In genomic region chr8:73352301-73353107, GRCm38 (mm10) we compare ENCODE assay signal across 8 mouse cellular contexts. TPM values are rescaled to one million over a fixed set of nuclear protein-coding genes. Genes with fewer than 3 reads are reported as not detected.
DNase-seq lines count a peak whose midpoint lies in the region; ATAC-seq and TF ChIP-seq lines count a peak whose summit lies in the region.

No protein-coding gene starts in this region.

- peak overlapping the region; percentile 96 for H3K27ac ChIP-seq in forebrain, embryonic 15.5 days (replicated peaks)
- peak overlapping the region; percentile 97 for H3K27ac ChIP-seq in left cerebral cortex, adult 2 months

- H3K9me3 ChIP-seq in forebrain, embryonic 15.5 days = no peaks in the 10 kb centered on the region

- no peak for TF ChIP-seq CTCF in left cerebral cortex, adult 2 months (IDR thresholded peaks at IDR 0.05)

- H3K4me2 ChIP-seq in forebrain, embryonic 15.5 days (replicated peaks) = peak overlapping the region; percentile 74

- intact Hi-C loops in left cerebral cortex, adult 2 months (cut with DNase I) = loop anchor here (1.0 to 5.0 kb wide), 3 partner anchors 119 to 850 kb away; no protein-coding TSS in a partner anchor

- H3K9ac ChIP-seq in forebrain, embryonic 15.5 days (replicated peaks) = peak overlapping the region; percentile 89

- H3K4me3 ChIP-seq in forebrain, embryonic 15.5 days = peak overlapping the region; percentile 86
- peak overlapping the region; percentile 97 for H3K4me3 ChIP-seq in left cerebral cortex, adult 2 months

- ATAC-seq in cerebellum, adult (ENCODE audit: insufficient number of reproducible peaks, low FRiP score, low TSS enrichment) = peak; percentile 5
- peak; percentile 28 for ATAC-seq in forebrain, embryonic 15.5 days (replicated peaks)
- ATAC-seq in activated CD4-positive, CD25-positive, alpha-beta regulatory T cell, adult 4 months = no peak

- WGBS in forebrain, embryonic 15.5 days = under 1% methylated on average over 49 of the region's 56 CpGs

- no peaks in the 10 kb centered on the region for H3K36me3 ChIP-seq in forebrain, embryonic 15.5 days

- peaks cover 51% of the 10 kb centered on the region for H3K4me1 ChIP-seq in forebrain, embryonic 15.5 days

- peak; percentile 59 for DNase-seq in Muller cell, postnatal 12 days (ENCODE audit: inconsistent ontology term)
- peak; percentile 55 for DNase-seq in heart, postnatal 4 days
- DNase-seq in left cerebral cortex, adult 2 months (ENCODE audit: extremely low spot score in 1 of 2, low spot score in 2 of 2) = peak; percentile 38 to 46
- peak; percentile 60 to 68 for DNase-seq in lung, postnatal 4 days
- DNase-seq in right cerebral cortex, postnatal 10 days (ENCODE audit: low spot score in 2 of 2) = peak; percentile 57 to 63

- H3K27me3 ChIP-seq in forebrain, embryonic 15.5 days = no peaks in the 10 kb centered on the region

RNA-seq across cellular contexts. Expression of gene Large1, which starts 0.8 kb away (rescaled TPM):
- polyA plus RNA-seq in forebrain, embryonic 15.5 days (2015; fragmentation: Nextera tagmentation; extraction: Ambion mirVana) = 14.1 and 16.8 TPM in 2 replicates
- 10 to 100 TPM; 28.8 to 30.2 TPM for total RNA-seq in heart, postnatal 4 days (2021)
- total RNA-seq in left cerebral cortex, adult 2 months (2021) = 100 to 1,000 TPM; 144 to 159 TPM
- under 1 TPM; 0.17 to 0.30 TPM for polyA plus RNA-seq in activated CD4-positive, CD25-positive, alpha-beta regulatory T cell, adult 4 months (2017; shearing (Covaris generic))

Comparison
In these comparisons a context has a peak if more than half of its experiments do, and no peak if none do; other contexts are left out.
1. RNA of gene Large1, which starts 0.8 kb away (total RNA-seq): 144 to 159 TPM in left cerebral cortex, adult 2 months; 28.8 to 30.2 TPM in heart, postnatal 4 days; every median in the first group is over 4 times any median in the second.
2. Peak in every context shown above with its lines, with median percentiles within 50 percentile points of each other: DNase-seq.